Mouse (Mus musculus) bone marrow, adult 2 months (tissue): ENCODE measurements around the gene Pard3. TPM values are rescaled to one million over a fixed set of nuclear protein-coding genes. Genes with fewer than 3 reads are reported as not detected.

Experiments
- H3K27ac ChIP-seq: fragments of 200-500 bp; 2 replicates; pipeline ENCODE4 v1.5.1; 2012; ENCODE audit warnings: low read depth, mild to moderate bottlenecking, control low read depth, inconsistent platforms, low read length; ENCODE audit not compliant: control insufficient read depth, poor library complexity, insufficient read depth
- H3K4me1 ChIP-seq: fragments of 200-500 bp; 2 replicates; pipeline ENCODE4 v1.6.1; 2011; ENCODE audit warnings: low read length; ENCODE audit not compliant: control insufficient read depth, insufficient read depth
- H3K4me3 ChIP-seq: fragments of 200-500 bp; replicated peaks from 2 replicates; pipeline ENCODE3; 2011; ENCODE audit warnings: mild to moderate bottlenecking, low read depth, low read length, control low read depth; ENCODE audit not compliant: control insufficient read depth
- CTCF ChIP-seq: fragments of 200-500 bp; IDR thresholded peaks from 2 replicates; pipeline ENCODE4 v1.5.1; 2011; ENCODE audit warnings: low read length, control low read depth; ENCODE audit not compliant: control insufficient read depth, insufficient read depth
- POLR2A ChIP-seq: fragments of 200-500 bp; IDR thresholded peaks from 2 replicates; pipeline ENCODE4 v1.6.1; 2011; ENCODE audit warnings: low read depth, mild to moderate bottlenecking, control low read depth, low read length, borderline replicate concordance; ENCODE audit not compliant: control insufficient read depth
- WGBS: fragments of 180-500 bp; shearing (Covaris S2); methylation state at CpG from one replicate; pipeline ENCODE4 v1.1.7; 2018; 5-methylcytosine and 5-hydroxymethylcytosine counted together
- polyA plus RNA-seq: library from polyadenylated mRNA; stranded (reverse); fragments of >200 nt; gene quantifications from 2 replicates; pipeline ENCODE4 v1.2.4, GENCODE M21; 2011; ENCODE audit warnings: low replicate concordance; ENCODE audit not compliant: missing spikeins, insufficient read depth, insufficient read length

Pard3 gene
- polyA plus RNA-seq, 1 experiment: 3.8 TPM

GRCm38 (mm10) chr8:127058759-127059158 is 4.9 kb upstream of the Pard3 start:
- no peak overlapping the region for H3K27ac ChIP-seq
- WGBS: 86% methylated on average over 2 of the region's 2 CpGs
- H3K4me3 ChIP-seq: no peak overlapping the region
- TF ChIP-seq CTCF: no peak
- H3K4me1 ChIP-seq: no peaks in the 10 kb centered on the region

GRCm38 (mm10) chr8:127059826-127060225 is 3.9 kb upstream of the Pard3 start:
- TF ChIP-seq CTCF (no peak), POLR2A (no peak)
- WGBS: 49% methylated on average over 2 of the region's 2 CpGs
- no peak overlapping the region for H3K4me3 ChIP-seq
- no peaks in the 10 kb centered on the region for H3K4me1 ChIP-seq
- no peak overlapping the region for H3K27ac ChIP-seq

- peak overlapping the region; percentile 31 for H3K4me3 ChIP-seq
- TF ChIP-seq POLR2A (no peak), CTCF (no peak)
Measured at GRCm38 (mm10) chr8:127064361-127065112, 844 bp downstream of the Pard3 start.

GRCm38 (mm10) chr8:127065113-127065473 is 1.4 kb downstream of the Pard3 start:
- 11% methylated on average over 10 of the region's 10 CpGs for WGBS
- Histone ChIP-seq H3K4me1 (no peaks in the 10 kb centered on the region), H3K27ac (no peak overlapping the region), H3K4me3 (no peak overlapping the region)
- no peak for TF ChIP-seq POLR2A
- TF ChIP-seq CTCF: no peak

More at GRCm38 (mm10) chr8:127064361-127065112, 844 bp downstream of the Pard3 start:
- 2% methylated on average over 80 of the region's 80 CpGs for WGBS
- Histone ChIP-seq H3K27ac (no peak overlapping the region; the same call in 1 of the 2 replicates), H3K4me1 (no peaks in the 10 kb centered on the region)

- Histone ChIP-seq H3K4me3 (no peak overlapping the region), H3K4me1 (no peaks in the 10 kb centered on the region), H3K27ac (no peak overlapping the region)
- WGBS: 78% methylated on average over 1 of the region's 1 CpGs
- no peak for TF ChIP-seq CTCF
- no peak for TF ChIP-seq POLR2A
Measured at GRCm38 (mm10) chr8:127065791-127066190, 2.1 kb downstream of the Pard3 start.

- Histone ChIP-seq H3K4me1 (no peaks in the 10 kb centered on the region), H3K27ac (no peak overlapping the region), H3K4me3 (no peak overlapping the region)
- no peak for TF ChIP-seq CTCF
- no peak for TF ChIP-seq POLR2A
Measured at GRCm38 (mm10) chr8:127066501-127066900, 2.8 kb downstream of the Pard3 start.

GRCm38 (mm10) chr8:127068719-127069118 is 5.0 kb downstream of the Pard3 start:
- TF ChIP-seq CTCF: no peak

GRCm38 (mm10) chr8:127070225-127070624 is 6.5 kb downstream of the Pard3 start:
- Histone ChIP-seq H3K4me3 (no peak overlapping the region), H3K4me1 (no peaks in the 10 kb centered on the region), H3K27ac (no peak overlapping the region)
- WGBS: 62% methylated on average over 3 of the region's 3 CpGs
- no peak for TF ChIP-seq POLR2A
- TF ChIP-seq CTCF: no peak

More at GRCm38 (mm10) chr8:127068719-127069118, 5.0 kb downstream of the Pard3 start:
- Histone ChIP-seq H3K27ac (no peak overlapping the region), H3K4me3 (no peak overlapping the region), H3K4me1 (no peaks in the 10 kb centered on the region)
- WGBS: 60% methylated on average over 3 of the region's 3 CpGs
